Mouse (Mus musculus): ENCODE data around the gene Dock9. TPM values are rescaled to one million over a fixed set of nuclear protein-coding genes. Genes with fewer than 3 reads are reported as not detected.
A peak's percentile ranks its signal among the peaks of the same experiment; 100 is the strongest.
"Not testable (repeated sequence)": the region's sequence is repeated elsewhere in the genome, so short reads cannot be mapped to it uniquely, and the experiment has no call there.

The Dock9 gene
- polyA plus RNA-seq, 1 experiment from 2014 or later: 12.1 TPM

DNA sequence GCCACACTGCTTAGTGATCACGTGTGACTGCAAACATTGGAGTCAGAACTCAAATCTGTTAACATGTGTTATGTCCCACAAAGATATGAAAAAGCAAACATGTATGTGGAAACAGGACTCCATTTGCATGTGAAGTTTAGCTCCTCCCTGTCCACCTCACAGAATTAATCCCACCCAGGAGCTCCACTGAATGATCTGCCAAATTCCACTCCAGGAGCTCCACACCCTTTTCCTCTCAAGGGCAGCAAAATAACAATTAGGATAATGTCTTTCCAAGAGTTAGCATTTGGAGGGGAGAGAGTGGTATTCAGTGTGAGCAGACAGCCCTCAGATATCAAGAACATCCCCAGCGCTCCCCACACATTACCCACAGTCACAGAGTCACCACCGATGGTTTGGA, 102.9 kb downstream of the Dock9 start:
- H3K27me3 ChIP-seq: no peaks in the 10 kb centered on the region
- H3K9me3 ChIP-seq: no peaks in the 10 kb centered on the region
- no peak overlapping the region for H3K4me2 ChIP-seq
- H3K27ac ChIP-seq (replicated peaks): no peak overlapping the region
- no peak for ATAC-seq (ENCODE audit: low FRiP score, low read depth)
- peaks cover 23% of the 10 kb centered on the region for H3K4me1 ChIP-seq (replicated peaks)
- no peak overlapping the region for H3K9ac ChIP-seq
- WGBS: 90% methylated on average over 3 of the region's 3 CpGs
- no peak overlapping the region for H3K4me3 ChIP-seq
- H3K36me3 ChIP-seq: no peaks in the 10 kb centered on the region

DNA sequence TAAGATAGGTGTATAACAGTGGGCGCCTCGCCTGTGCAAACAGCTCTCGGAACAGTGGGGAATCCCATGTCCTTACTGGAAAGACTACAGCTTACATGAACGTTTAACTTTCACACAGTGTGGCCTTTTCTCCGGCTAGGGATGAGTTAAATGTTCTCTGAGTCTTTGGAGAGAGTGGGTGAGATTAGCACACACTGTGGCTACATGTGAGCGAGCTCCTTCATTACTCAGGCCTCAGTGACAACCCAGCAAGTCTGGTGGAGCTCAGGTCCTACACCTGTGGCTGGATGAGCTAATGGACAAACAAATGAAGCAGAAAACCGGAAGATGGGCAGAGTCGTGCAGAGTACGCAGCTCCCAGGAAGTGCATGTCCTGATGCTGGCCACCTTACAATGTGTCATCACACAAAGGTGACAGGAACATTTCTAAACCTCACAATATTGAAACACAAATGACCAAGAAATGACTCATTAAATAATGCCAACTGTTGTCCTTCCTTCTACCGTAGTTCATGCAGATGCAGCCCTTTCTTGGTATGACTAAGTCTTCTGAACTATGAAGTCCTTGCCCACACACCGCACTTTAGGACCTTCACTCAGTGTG, 103.5 kb downstream of the Dock9 start:
- no peak overlapping the region for H3K4me3 ChIP-seq
- H3K9ac ChIP-seq: no peak overlapping the region
- no peaks in the 10 kb centered on the region for H3K36me3 ChIP-seq
- ATAC-seq (ENCODE audit: low FRiP score, low read depth): no peak
- no peak overlapping the region for H3K27ac ChIP-seq (replicated peaks)
- peaks cover 23% of the 10 kb centered on the region for H3K4me1 ChIP-seq (replicated peaks)
- no peak overlapping the region for H3K4me2 ChIP-seq
- no peaks in the 10 kb centered on the region for H3K9me3 ChIP-seq
- 90% methylated on average over 11 of the region's 11 CpGs for WGBS
- H3K27me3 ChIP-seq: no peaks in the 10 kb centered on the region

DNA sequence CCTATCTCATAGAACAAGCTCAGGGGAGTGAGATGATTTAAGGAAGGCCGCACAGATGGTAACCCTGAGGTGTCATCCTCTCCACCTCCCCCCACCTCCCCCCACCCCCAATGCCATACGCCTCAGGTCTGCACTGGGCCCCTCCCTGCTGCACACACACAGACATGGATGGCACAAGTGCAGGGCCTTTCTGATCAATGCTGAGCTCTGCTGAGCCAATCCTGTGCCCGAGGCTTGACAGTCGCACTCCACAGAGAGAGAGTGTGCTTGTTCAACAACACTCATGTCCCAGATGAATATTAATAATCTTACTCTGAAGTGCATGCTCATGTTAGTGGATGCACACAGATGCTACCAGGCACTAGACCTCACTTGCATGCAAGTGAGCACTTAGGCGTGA, 108.0 kb downstream of the Dock9 start:
- not testable (repeated sequence) for H3K36me3 ChIP-seq; H3K4me3 ChIP-seq; H3K9me3 ChIP-seq; H3K4me2 ChIP-seq; H3K9ac ChIP-seq; H3K27ac ChIP-seq (replicated peaks); H3K4me1 ChIP-seq (replicated peaks); H3K27me3 ChIP-seq
- peak; percentile 35; the same call in 1 of the 2 replicates for ATAC-seq (ENCODE audit: low FRiP score, low read depth)
- WGBS: 55% methylated on average over 5 of the region's 5 CpGs

DNA sequence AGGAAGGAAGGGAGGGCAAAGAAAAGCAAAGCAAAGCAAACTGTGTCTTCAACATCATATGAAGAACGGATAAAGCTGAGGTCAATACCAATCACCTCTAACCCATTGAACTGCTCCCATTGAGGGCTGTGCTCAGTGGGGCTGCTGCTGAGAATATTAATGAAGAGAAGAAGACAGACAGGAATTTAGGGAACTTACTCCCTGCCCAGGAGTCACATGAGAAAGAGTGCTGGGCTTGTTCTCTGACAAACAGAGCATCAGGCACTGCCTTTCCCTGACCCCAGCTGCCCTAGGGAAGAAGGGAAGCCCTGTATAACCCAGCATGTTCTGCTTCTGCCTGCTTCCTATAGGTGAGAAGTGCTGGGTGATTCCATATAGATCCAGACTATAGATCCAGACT, 109.5 kb downstream of the Dock9 start:
- no peak overlapping the region for H3K9ac ChIP-seq
- no peak overlapping the region for H3K27ac ChIP-seq (replicated peaks)
- H3K4me3 ChIP-seq: no peak overlapping the region
- no peak for ATAC-seq (ENCODE audit: low FRiP score, low read depth)
- H3K27me3 ChIP-seq: no peaks in the 10 kb centered on the region
- H3K9me3 ChIP-seq: no peaks in the 10 kb centered on the region
- WGBS: 19% methylated on average over 1 of the region's 1 CpGs
- H3K4me2 ChIP-seq: no peak overlapping the region
- H3K36me3 ChIP-seq: no peaks in the 10 kb centered on the region
- peaks cover 7% of the 10 kb centered on the region; the same call in 1 of the 2 replicates for H3K4me1 ChIP-seq (replicated peaks)

DNA sequence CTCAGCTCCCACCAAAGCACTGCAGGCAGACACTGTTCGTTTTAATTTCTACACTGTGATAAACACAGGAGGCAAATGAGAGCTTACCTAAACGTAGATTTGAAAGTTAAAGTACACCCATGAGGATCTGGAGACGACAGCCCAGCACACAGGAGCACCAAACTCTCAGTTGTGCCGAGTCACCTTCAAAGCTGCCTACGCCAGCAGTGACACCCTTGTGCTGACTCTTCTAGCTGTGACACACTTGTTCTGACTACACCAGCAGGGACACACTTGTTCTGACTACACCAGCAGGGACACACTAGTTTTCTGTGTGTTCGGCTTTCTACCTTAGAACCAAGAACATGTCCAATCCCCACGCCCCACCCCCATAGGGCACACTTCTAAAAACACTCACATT, 110.4 kb downstream of the Dock9 start:
- no peak for ATAC-seq (ENCODE audit: low FRiP score, low read depth)
- Histone ChIP-seq H3K27me3 (no peaks in the 10 kb centered on the region), H3K36me3 (no peaks in the 10 kb centered on the region), H3K9me3 (no peaks in the 10 kb centered on the region), H3K4me1 (replicated peaks) (peaks cover 7% of the 10 kb centered on the region; the same call in 1 of the 2 replicates), H3K9ac (no peak overlapping the region), H3K4me2 (no peak overlapping the region), H3K27ac (replicated peaks) (no peak overlapping the region), H3K4me3 (no peak overlapping the region)
- 83% methylated on average over 7 of the region's 7 CpGs for WGBS

DNA sequence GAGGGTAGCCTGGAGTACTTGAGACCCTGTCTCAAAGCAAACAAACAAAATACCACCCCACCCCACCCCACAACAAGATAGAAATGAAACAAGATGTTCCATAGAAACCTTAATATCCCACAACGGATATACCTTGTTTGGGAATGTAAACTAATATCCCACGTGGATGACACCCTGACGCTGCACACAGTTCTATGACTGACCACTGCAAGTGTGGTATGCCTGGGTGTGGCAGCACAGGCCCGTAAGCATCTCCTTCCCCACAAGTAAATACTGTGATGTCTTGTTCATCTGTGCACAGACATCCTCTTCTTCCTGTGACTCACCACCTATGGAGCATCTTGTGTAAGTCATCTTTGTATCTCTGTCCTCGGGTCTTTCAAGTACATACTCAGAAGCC, 118.7 kb downstream of the Dock9 start:
- H3K27ac ChIP-seq (replicated peaks): no peak overlapping the region
- no peak for ATAC-seq (ENCODE audit: low FRiP score, low read depth)
- no peaks in the 10 kb centered on the region for H3K9me3 ChIP-seq
- no peak overlapping the region for H3K4me3 ChIP-seq
- 0 out of 2 replicates have a peak, but pooled peaks cover 4% of the 10 kb centered on the region for H3K4me1 ChIP-seq (replicated peaks)
- WGBS: 89% methylated on average over 5 of the region's 5 CpGs
- no peaks in the 10 kb centered on the region for H3K36me3 ChIP-seq
- H3K4me2 ChIP-seq: no peak overlapping the region
- no peak overlapping the region for H3K9ac ChIP-seq
- H3K27me3 ChIP-seq: no peaks in the 10 kb centered on the region

DNA sequence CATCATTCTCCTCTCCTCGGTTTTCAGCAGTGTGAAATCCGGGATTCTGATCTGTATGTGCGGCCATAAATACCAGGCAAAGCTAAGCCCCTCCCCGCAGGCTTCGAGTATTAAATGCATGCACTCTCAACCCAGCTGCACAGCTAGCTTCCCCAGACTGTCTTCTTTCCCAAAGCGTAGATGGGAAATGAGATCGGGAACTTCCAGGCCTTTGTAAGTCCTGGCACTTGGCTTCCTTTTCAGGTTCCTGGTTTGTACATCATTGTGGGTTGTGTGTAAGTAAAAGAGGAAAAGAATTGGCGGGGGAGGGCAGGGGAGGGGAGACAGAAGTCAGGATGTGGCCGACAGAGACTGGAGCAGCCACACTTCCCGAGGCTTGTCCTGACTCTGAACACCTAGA, 119.2 kb downstream of the Dock9 start:
- no peak overlapping the region for H3K27ac ChIP-seq (replicated peaks)
- no peak overlapping the region for H3K4me2 ChIP-seq
- no peaks in the 10 kb centered on the region for H3K36me3 ChIP-seq
- no peak overlapping the region for H3K4me3 ChIP-seq
- 0 out of 2 replicates have a peak, but pooled peaks cover 4% of the 10 kb centered on the region for H3K4me1 ChIP-seq (replicated peaks)
- H3K9me3 ChIP-seq: 0 out of 2 replicates have a peak, but pooled peaks cover 4% of the 10 kb centered on the region
- 72% methylated on average over 10 of the region's 10 CpGs for WGBS
- no peak overlapping the region for H3K9ac ChIP-seq
- H3K27me3 ChIP-seq: no peaks in the 10 kb centered on the region
- no peak for ATAC-seq (ENCODE audit: low FRiP score, low read depth)

DNA sequence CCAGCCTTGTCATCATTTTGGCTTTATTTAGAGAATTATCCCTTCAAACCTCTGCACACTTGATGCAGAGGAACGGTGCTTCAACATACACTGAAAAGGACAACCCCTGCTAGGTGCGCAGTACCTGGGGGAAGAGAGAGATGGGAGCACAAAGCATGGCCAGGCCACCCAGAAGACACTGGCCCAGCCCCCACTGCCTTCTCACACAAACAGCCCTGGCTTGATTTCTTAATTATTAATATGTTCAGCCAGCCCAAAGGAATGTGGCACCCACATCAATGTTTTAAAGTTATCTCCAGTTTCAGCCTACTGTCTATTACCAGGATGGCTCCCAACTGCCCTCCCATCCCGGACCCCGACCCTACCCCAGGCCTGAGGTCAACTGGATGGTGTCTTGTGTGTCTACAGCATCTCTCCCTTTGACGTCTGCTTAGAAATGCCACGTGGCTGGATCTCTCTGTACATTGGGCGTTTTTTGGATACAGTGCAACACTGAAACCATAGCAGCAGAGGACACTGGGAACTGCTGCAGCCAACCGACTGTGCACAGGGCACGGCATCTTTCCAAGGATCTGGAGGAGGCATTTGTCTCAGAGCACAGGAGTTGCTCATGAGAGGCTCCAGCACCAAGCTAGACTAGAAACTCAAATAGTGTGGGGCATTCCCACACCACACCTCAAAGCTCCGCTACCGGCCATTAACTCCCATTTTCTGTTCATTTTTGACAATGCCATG, 120.9 kb downstream of the Dock9 start:
- Histone ChIP-seq H3K27ac (replicated peaks) (no peak overlapping the region), H3K9ac (no peak overlapping the region), H3K9me3 (peaks cover 14% of the 10 kb centered on the region; the same call in 1 of the 2 replicates), H3K27me3 (no peaks in the 10 kb centered on the region), H3K4me3 (no peak overlapping the region), H3K4me1 (replicated peaks) (0 out of 2 replicates have a peak, but pooled peaks cover 4% of the 10 kb centered on the region), H3K36me3 (no peaks in the 10 kb centered on the region), H3K4me2 (no peak overlapping the region)
- 88% methylated on average over 11 of the region's 11 CpGs for WGBS
- no peak for ATAC-seq (ENCODE audit: low FRiP score, low read depth)

DNA sequence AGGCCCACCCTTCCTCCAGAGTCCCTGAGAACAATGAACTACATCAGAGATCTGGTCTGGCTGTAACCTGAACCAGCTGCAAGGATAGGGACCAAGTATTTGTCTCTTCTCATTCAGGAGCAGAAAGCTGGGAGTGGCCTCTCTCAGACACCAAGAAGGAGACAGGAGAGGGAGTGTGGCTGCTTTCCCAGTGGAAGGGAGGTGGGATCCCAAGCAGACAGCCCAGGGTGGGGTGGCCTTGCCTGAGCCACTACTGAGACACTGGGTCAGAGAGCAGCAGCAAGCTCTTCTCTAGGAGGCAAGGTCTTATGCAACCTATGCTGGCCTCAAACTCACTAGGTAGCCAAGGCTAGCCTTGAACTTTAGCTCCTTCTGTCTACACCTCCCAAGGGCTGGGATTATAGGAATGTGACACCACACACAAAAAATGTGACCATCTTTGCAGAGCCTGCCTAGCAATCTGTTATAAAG, 121.5 kb downstream of the Dock9 start:
- Histone ChIP-seq H3K27ac (replicated peaks) (0 out of 2 replicates have a peak overlapping the region, but pooled peaks have one; percentile 9), H3K9ac (no peak overlapping the region), H3K4me1 (replicated peaks) (0 out of 2 replicates have a peak, but pooled peaks cover 4% of the 10 kb centered on the region), H3K27me3 (no peaks in the 10 kb centered on the region), H3K36me3 (no peaks in the 10 kb centered on the region), H3K9me3 (peaks cover 14% of the 10 kb centered on the region; the same call in 1 of the 2 replicates), H3K4me3 (no peak overlapping the region), H3K4me2 (no peak overlapping the region)
- ATAC-seq (ENCODE audit: low FRiP score, low read depth): peak; percentile 42; the same call in 1 of the 2 replicates

DNA sequence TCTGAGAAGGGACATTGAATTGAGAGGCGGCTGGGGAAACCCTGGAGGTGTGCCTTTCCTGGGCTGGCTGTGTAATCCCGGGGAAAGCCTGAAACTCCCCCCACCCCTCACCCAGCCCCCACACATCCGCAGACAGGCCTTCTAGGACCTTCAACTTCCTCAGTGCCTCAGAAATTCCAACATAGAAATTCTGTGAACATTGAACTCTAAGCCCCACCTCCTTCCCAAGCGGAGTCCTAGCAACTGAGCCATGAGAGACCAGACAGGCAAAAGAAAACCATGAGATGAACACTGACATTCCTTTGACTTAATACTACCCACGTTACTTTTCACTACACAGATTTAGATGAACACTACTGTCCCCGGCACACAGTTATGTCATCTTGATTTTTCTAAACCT, 122.1 kb downstream of the Dock9 start:
- Histone ChIP-seq H3K4me3 (no peak overlapping the region), H3K4me1 (replicated peaks) (0 out of 2 replicates have a peak, but pooled peaks cover 4% of the 10 kb centered on the region), H3K9ac (no peak overlapping the region), H3K4me2 (no peak overlapping the region), H3K27me3 (no peaks in the 10 kb centered on the region), H3K27ac (replicated peaks) (no peak overlapping the region), H3K9me3 (peaks cover 14% of the 10 kb centered on the region; the same call in 1 of the 2 replicates), H3K36me3 (no peaks in the 10 kb centered on the region)
- WGBS: 30% methylated on average over 6 of the region's 6 CpGs
- peak; percentile 36; the same call in 1 of the 2 replicates for ATAC-seq (ENCODE audit: low FRiP score, low read depth)

DNA sequence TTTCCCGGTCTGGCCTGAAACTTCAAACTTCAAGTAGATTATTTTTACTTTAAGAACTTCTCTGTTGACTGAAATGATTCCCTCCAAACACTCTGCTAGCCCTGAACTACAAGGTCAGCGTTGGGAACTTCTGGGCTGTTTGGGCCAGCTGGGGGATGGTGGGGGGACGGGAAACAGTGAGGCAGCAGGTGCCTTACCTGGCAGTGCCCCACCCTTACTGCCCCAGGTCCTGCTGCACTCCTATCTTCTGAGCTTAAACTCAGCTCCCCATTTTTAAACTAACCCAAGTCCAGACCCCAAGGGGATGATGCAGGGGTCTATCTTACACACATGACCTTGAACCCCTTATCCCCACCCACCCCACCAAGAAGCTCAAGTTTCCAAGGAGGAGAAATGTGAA, 122.5 kb downstream of the Dock9 start:
- ATAC-seq (ENCODE audit: low FRiP score, low read depth): peak; percentile 9; the same call in 1 of the 2 replicates
- Histone ChIP-seq H3K36me3 (no peaks in the 10 kb centered on the region), H3K4me3 (no peak overlapping the region), H3K4me2 (no peak overlapping the region), H3K9ac (no peak overlapping the region), H3K27ac (replicated peaks) (no peak overlapping the region), H3K27me3 (no peaks in the 10 kb centered on the region), H3K9me3 (peaks cover 14% of the 10 kb centered on the region; the same call in 1 of the 2 replicates), H3K4me1 (replicated peaks) (0 out of 2 replicates have a peak, but pooled peaks cover 4% of the 10 kb centered on the region)
- 68% methylated on average over 3 of the region's 3 CpGs for WGBS

DNA sequence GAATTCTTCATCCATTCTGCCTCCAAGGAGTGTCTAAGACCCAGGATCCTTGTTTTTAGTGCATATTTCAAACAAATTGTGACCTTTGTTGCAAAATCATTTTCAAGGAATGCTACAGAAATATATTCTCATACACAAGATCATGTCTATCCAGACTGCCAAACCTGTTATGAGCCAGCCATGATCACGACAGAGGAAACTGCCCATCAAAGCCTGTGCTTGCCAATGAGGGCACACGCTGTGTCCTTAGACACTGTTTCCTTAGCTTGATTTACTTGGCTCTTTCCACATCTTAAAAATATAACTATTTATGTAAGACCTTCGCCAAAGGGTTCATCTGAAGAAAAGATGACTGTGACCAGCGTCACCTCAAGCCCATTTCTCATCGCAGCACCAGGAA, 127.6 kb downstream of the Dock9 start:
- Histone ChIP-seq H3K4me2 (no peak overlapping the region), H3K36me3 (no peaks in the 10 kb centered on the region), H3K9me3 (peaks cover 14% of the 10 kb centered on the region; the same call in 1 of the 2 replicates), H3K27me3 (no peaks in the 10 kb centered on the region), H3K9ac (no peak overlapping the region), H3K4me3 (no peak overlapping the region), H3K4me1 (replicated peaks) (no peaks in the 10 kb centered on the region), H3K27ac (replicated peaks) (no peak overlapping the region)
- no peak for ATAC-seq (ENCODE audit: low FRiP score, low read depth)
- WGBS: 91% methylated on average over 5 of the region's 5 CpGs
